Mouse (Mus musculus): ENCODE data around the gene Car5a.

The Car5a gene

GRCm38 (mm10) chr8:121966714-121967448, 22.2 kb upstream of the Car5a start:
- CTCF ChIA-PET: interaction anchor here (0.6 to 1.4 kb wide), 6 partner anchors 11 to 1233 kb away, joined by 3 to 6 read pairs (median 3); no protein-coding TSS in a partner anchor
- POLR2A ChIA-PET: interaction anchor here in 3 of 4 experiments (1.0 to 12.4 kb wide), 11 partner anchors 11 to 302 kb away, joined by 3 to 154 read pairs (median 4); partner anchors contain the start of genes Slc7a5 (in 2 of the 3) and Banp (in 1 of the 3)

GRCm38 (mm10) chr8:121966110-121966509, 21.4 kb upstream of the Car5a start:
- CTCF ChIA-PET: interaction anchor here in 1 of 4 experiments (1.1 kb wide), 2 partner anchors 12 to 116 kb away, joined by 5 to 6 read pairs; no protein-coding TSS in a partner anchor
- POLR2A ChIA-PET: interaction anchor here in 2 of 4 experiments (0.8 to 12.4 kb wide), 9 partner anchors 12 to 145 kb away, joined by 3 to 154 read pairs (median 4); partner anchors contain the start of genes Slc7a5 (in 2 of the 2) and Banp (in 1 of the 2)

GRCm38 (mm10) chr8:121964716-121965512, 20.2 kb upstream of the Car5a start:
- CTCF ChIA-PET: interaction anchor here in 3 of 4 experiments (0.5 to 2.4 kb wide), 6 partner anchors 13 to 265 kb away, joined by 3 to 12 read pairs (median 4); no protein-coding TSS in a partner anchor
- POLR2A ChIA-PET: interaction anchor here (0.6 to 12.4 kb wide), 18 partner anchors 9 to 147 kb away, joined by 3 to 154 read pairs (median 4); partner anchors contain the start of gene Banp (in 1 of the 4)

- CTCF ChIA-PET: interaction anchor here in 2 of 4 experiments (0.6 to 2.2 kb wide), 3 partner anchors 15 to 308 kb away, joined by 3 to 8 read pairs (median 3); no protein-coding TSS in a partner anchor
- POLR2A ChIA-PET: interaction anchor here (0.6 to 12.4 kb wide), 15 partner anchors 9 to 818 kb away, joined by 3 to 154 read pairs (median 4); partner anchors contain the start of genes Banp (in 1 of the 4) and Slc7a5 (in 1 of the 4)
Measured at GRCm38 (mm10) chr8:121962892-121963291, 18.2 kb upstream of the Car5a start.

- ChIA-PET POLR2A (interaction anchor here in 2 of 4 experiments (0.6 to 9.6 kb wide), 9 partner anchors 8 to 297 kb away, joined by 3 to 154 read pairs (median 4); no protein-coding TSS in a partner anchor), CTCF (interaction anchor here in 2 of 4 experiments (0.7 to 1.1 kb wide), 2 partner anchors 24 to 48 kb away, joined by 3 to 4 read pairs; no protein-coding TSS in a partner anchor)
Measured at GRCm38 (mm10) chr8:121958395-121958794, 13.7 kb upstream of the Car5a start.

- POLR2A ChIA-PET: interaction anchor here (0.5 to 9.6 kb wide), 15 partner anchors 9 to 827 kb away, joined by 3 to 154 read pairs (median 3); partner anchors contain the start of genes Cyba (in 1 of the 4) and Slc7a5 (in 1 of the 4)
- CTCF ChIA-PET: interaction anchor here in 1 of 4 experiments (1.2 kb wide), 1 partner anchor 22 kb away, joined by 4 read pairs; no protein-coding TSS in a partner anchor
Measured at GRCm38 (mm10) chr8:121955825-121956500, 11.3 kb upstream of the Car5a start.

- ChIA-PET CTCF (no interaction called here), POLR2A (interaction anchor here (0.5 to 9.6 kb wide), 18 partner anchors 7 to 478 kb away, joined by 3 to 154 read pairs (median 4); partner anchors contain the start of gene Cyba (in 1 of the 4))
Measured at GRCm38 (mm10) chr8:121954981-121955555, 10.4 kb upstream of the Car5a start.

- POLR2A ChIA-PET: interaction anchor here (0.6 to 9.6 kb wide), 23 partner anchors 8 to 490 kb away, joined by 3 to 154 read pairs (median 4); partner anchors contain the start of genes Fbxo31 (in 1 of the 4) and Mvd (in 1 of the 4)
- CTCF ChIA-PET: interaction anchor here in 2 of 4 experiments (1.2 to 1.8 kb wide), 2 partner anchors 19 to 24 kb away, joined by 3 to 5 read pairs; no protein-coding TSS in a partner anchor
Measured at GRCm38 (mm10) chr8:121953821-121954545, 9.3 kb upstream of the Car5a start.

- CTCF ChIA-PET: interaction anchor here in 2 of 4 experiments (0.6 to 1.8 kb wide), 3 partner anchors 25 to 77 kb away, joined by 3 to 5 read pairs (median 5); no protein-coding TSS in a partner anchor
- POLR2A ChIA-PET: interaction anchor here in 3 of 4 experiments (0.6 to 9.6 kb wide), 20 partner anchors 9 to 490 kb away, joined by 3 to 154 read pairs (median 4); partner anchors contain the start of genes Mvd (in 1 of the 3) and Slc7a5 (in 1 of the 3)
Measured at GRCm38 (mm10) chr8:121952800-121953199, 8.1 kb upstream of the Car5a start.

- POLR2A ChIA-PET: interaction anchor here in 3 of 4 experiments (0.5 to 9.6 kb wide), 15 partner anchors 10 to 102 kb away, joined by 3 to 154 read pairs (median 5); partner anchors contain the start of gene Slc7a5 (in 1 of the 3)
- CTCF ChIA-PET: interaction anchor here in 1 of 4 experiments (0.6 kb wide), 1 partner anchor 76 kb away, joined by 5 read pairs; no protein-coding TSS in a partner anchor
Measured at GRCm38 (mm10) chr8:121952122-121952521, 7.4 kb upstream of the Car5a start.

GRCm38 (mm10) chr8:121951656-121952009, 6.9 kb upstream of the Car5a start:
- ChIA-PET CTCF (no interaction called here), POLR2A (interaction anchor here in 3 of 4 experiments (0.6 to 9.6 kb wide), 13 partner anchors 9 to 511 kb away, joined by 3 to 154 read pairs (median 12); partner anchors contain the start of genes Klhdc4 (in 1 of the 3) and Zfpm1 (in 1 of the 3))

GRCm38 (mm10) chr8:121950749-121951655, 6.3 kb upstream of the Car5a start:
- ChIA-PET POLR2A (interaction anchor here (0.6 to 9.6 kb wide), 61 partner anchors 8 to 979 kb away, joined by 3 to 154 read pairs (median 5); partner anchors contain the start of genes Snai3 (in 2 of the 4), Zcchc14 (in 2 of the 4), Fbxo31 (in 1 of the 4) and Klhdc4 (in 1 of the 4)), CTCF (interaction anchor here (0.5 to 1.5 kb wide), 9 partner anchors 16 to 608 kb away, joined by 3 to 8 read pairs (median 3); no protein-coding TSS in a partner anchor)

- POLR2A ChIA-PET: interaction anchor here (0.5 to 9.6 kb wide), 69 partner anchors 9 to 978 kb away, joined by 3 to 154 read pairs (median 5); partner anchors contain the start of genes Snai3 (in 2 of the 4), Zcchc14 (in 2 of the 4), Fbxo31 (in 1 of the 4) and Map1lc3b (in 1 of the 4)
- CTCF ChIA-PET: interaction anchor here (0.5 to 1.5 kb wide), 9 partner anchors 15 to 609 kb away, joined by 3 to 8 read pairs (median 3); no protein-coding TSS in a partner anchor
Measured at GRCm38 (mm10) chr8:121949941-121950748, 5.4 kb upstream of the Car5a start.

All from embryonic stem cell, embryonic (primary cell).